Mouse (Mus musculus) limb, embryonic 10.5 days (tissue): ENCODE results near the gene Foxe3. TPM values are rescaled to one million over a fixed set of nuclear protein-coding genes. Genes with fewer than 3 reads are reported as not detected.

Source experiments
- DNase-seq: peaks from one replicate; pipeline ENCODE4 v3.0.0-alpha.2; 2017; ENCODE audit warnings: low spot score
- H3K27ac ChIP-seq: fragments of 300-500 bp; sonication (generic); 2 replicates; pipeline ENCODE4 v1.5.1; 2016; ENCODE audit warnings: mild to moderate bottlenecking
- H3K27me3 ChIP-seq: fragments of 300-500 bp; sonication (generic); 2 replicates; pipeline ENCODE4 v1.6.1; 2016; ENCODE audit warnings: low read depth, mild to moderate bottlenecking; ENCODE audit not compliant: poor library complexity, severe bottlenecking
- H3K36me3 ChIP-seq: fragments of 300-500 bp; sonication (generic); 2 replicates; pipeline ENCODE4 v1.6.1; 2016; ENCODE audit warnings: mild to moderate bottlenecking, moderate library complexity
- H3K4me1 ChIP-seq: fragments of 300-500 bp; sonication (generic); 2 replicates; pipeline ENCODE4 v1.6.1; 2016
- H3K4me3 ChIP-seq: fragments of 300-500 bp; sonication (generic); 2 replicates; pipeline ENCODE4 v1.5.1; 2016; ENCODE audit warnings: mild to moderate bottlenecking, moderate library complexity
- H3K9me3 ChIP-seq: fragments of 300-500 bp; sonication (generic); replicated peaks from 2 replicates; pipeline ENCODE4 v1.6.1; 2016; ENCODE audit warnings: mild to moderate bottlenecking
- WGBS: fragments of 180-500 bp; shearing (Covaris S2); methylation state at CpG from one replicate; pipeline ENCODE4 v1.1.7; 2016; 5-methylcytosine and 5-hydroxymethylcytosine counted together
- polyA plus RNA-seq: library from polyadenylated mRNA; unstranded; fragments of >200 nt; fragmentation: Nextera tagmentation; extraction: Ambion mirVana; gene quantifications from 2 replicates; pipeline ENCODE4 v1.2.1, GENCODE M21; 2016

Foxe3 gene
- polyA plus RNA-seq, 1 experiment from 2014 or later, result not detected

DNA sequence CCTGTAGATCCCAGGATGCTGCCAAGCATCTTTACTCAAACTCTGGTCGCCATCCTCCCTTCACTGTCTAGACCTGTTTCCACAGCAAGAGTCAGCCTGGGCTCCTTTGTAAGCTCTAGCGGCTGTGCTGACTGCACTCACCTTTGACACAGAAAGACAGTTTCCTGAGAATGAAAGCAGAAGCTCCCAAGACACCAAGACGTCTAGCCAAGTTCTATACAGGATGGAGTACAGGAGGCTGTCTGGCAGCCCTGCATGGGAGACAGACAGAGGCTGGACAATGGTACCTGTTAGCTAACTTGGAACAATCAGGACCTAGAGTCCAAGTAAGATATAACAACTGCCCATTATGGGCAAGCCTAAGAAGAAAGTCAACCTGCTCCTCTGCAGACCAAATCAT, 25.9 kb downstream of the Foxe3 start:
- WGBS, result 3% methylated on average over 3 of the region's 3 CpGs
- Histone ChIP-seq H3K4me3 (no peak overlapping the region), H3K9me3 (no peaks in the 10 kb centered on the region), H3K36me3 (no peaks in the 10 kb centered on the region), H3K4me1 (peaks cover 20% of the 10 kb centered on the region), H3K27ac (no peak overlapping the region), H3K27me3 (peaks cover 100% of the 10 kb centered on the region)
- no peak for DNase-seq

DNA sequence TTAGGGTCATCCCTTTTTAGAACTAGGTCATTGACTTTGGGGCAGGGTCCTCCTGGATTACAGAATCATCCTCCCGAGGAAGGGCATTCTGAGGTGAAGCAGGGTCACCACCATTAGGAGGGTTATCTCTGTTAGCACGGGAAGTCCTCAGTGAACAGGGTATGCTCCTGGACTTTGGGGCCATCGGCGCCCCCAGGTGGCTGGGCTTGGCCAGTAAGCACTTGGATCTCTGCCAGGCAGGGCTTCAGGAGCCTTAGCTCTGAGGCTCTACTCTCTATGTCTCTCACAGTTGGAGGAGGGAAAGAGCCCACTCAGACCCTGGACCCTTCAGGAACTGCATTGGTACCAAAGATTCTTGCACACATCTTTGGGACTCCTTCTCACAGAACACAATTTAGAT, 28.0 kb downstream of the Foxe3 start:
- no peak overlapping the region for H3K4me3 ChIP-seq
- no peak for DNase-seq
- H3K27ac ChIP-seq, result no peak overlapping the region
- 13% methylated on average over 4 of the region's 4 CpGs for WGBS
- peaks cover 99% of the 10 kb centered on the region for H3K27me3 ChIP-seq
- no peaks in the 10 kb centered on the region for H3K36me3 ChIP-seq
- H3K4me1 ChIP-seq, result peaks cover 13% of the 10 kb centered on the region
- H3K9me3 ChIP-seq, result no peaks in the 10 kb centered on the region

DNA sequence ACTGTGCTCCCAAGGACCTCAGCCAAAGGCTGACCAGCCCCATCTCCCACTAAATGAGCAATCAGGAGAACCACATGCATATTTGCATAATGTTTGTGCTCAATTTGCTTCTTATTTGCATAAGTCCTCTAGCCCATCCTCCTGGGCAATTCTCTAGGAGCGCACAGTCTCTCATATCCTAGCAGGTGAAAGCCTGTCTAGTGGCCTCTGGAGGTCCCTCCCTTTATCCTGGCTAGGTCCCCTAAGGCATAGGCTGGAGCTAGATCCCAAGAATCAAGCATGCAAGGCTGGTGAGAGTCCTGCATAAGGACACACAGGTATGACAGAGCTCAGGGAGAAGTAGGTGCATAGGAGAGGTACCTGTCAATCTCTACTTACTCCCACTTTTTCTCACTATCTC, 43.6 kb downstream of the Foxe3 start:
- no peak for DNase-seq
- Histone ChIP-seq H3K36me3 (no peaks in the 10 kb centered on the region), H3K4me1 (no peaks in the 10 kb centered on the region; the same call in 1 of the 2 replicates), H3K27me3 (peaks cover 87% of the 10 kb centered on the region), H3K4me3 (no peak overlapping the region), H3K27ac (no peak overlapping the region), H3K9me3 (no peaks in the 10 kb centered on the region)
- WGBS, result 95% methylated on average over 1 of the region's 1 CpGs

DNA sequence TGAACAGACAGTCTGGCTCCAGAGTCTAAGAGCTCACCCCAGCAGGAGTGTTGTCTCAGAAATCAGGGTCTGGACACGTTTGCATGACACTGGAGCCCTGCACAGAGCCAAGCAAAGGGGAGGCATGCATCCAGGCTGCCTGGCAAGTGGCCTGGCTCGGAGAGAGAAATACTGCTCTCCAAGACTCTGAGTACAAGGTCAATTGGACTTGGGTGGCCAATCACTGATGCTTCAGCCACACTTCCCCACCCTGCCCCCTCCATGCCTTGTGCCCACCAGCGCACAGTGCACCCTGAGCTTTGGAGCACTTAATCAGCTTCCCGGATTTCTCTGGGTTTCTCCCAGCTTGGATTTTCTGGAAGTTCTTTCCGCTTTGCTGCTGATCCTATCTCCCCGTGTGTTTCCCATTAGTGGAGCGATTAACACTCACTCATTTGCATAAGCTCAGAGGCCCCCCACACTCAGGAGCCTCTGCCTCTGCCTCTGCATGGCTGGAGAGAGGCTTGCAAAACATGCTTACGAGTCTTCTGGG, 49.3 kb downstream of the Foxe3 start:
- H3K27me3 ChIP-seq, result peaks cover 76% of the 10 kb centered on the region
- WGBS, result 28% methylated on average over 8 of the region's 8 CpGs
- no peak for DNase-seq

More for the DNA sequence above, 49.3 kb downstream of the Foxe3 start:
- H3K9me3 ChIP-seq, result no peaks in the 10 kb centered on the region
- no peak overlapping the region for H3K27ac ChIP-seq
- H3K36me3 ChIP-seq, result no peaks in the 10 kb centered on the region
- no peak overlapping the region for H3K4me3 ChIP-seq
- peaks cover 9% of the 10 kb centered on the region for H3K4me1 ChIP-seq

Other genes with a start within 250 kb of the Foxe3 start
- gene Gm12830, start 104.3 kb downstream of the Foxe3 start, polyA plus RNA-seq, result not detected in 2 replicates
- gene Foxd2, start 17.1 kb downstream of the Foxe3 start, polyA plus RNA-seq, result 0.81 and 1.1 TPM in 2 replicates
- gene Cmpk1, start 61.2 kb upstream of the Foxe3 start, polyA plus RNA-seq, result 61.3 and 69.6 TPM in 2 replicates
- 16.9 and 19.8 TPM in 2 replicates for gene Stil, start 74.1 kb upstream of the Foxe3 start, polyA plus RNA-seq
- 1.7 TPM in 2 replicates for gene Tal1, start 130.4 kb upstream of the Foxe3 start, polyA plus RNA-seq
- gene Pdzk1ip1, start 162.7 kb upstream of the Foxe3 start, polyA plus RNA-seq, result 6.8 and 9.0 TPM in 2 replicates
- 0.04 and 0.06 TPM in 2 replicates for gene Cyp4x1, start 208.3 kb upstream of the Foxe3 start, polyA plus RNA-seq